Mouse (Mus musculus): ENCODE data around the gene Mettl6. TPM values are rescaled to one million over a fixed set of nuclear protein-coding genes. Genes with fewer than 3 reads are reported as not detected.
A peak's percentile ranks its signal among the peaks of the same experiment; 100 is the strongest.
"Not testable (repeated sequence)": the region's sequence is repeated elsewhere in the genome, so short reads cannot be mapped to it uniquely, and the experiment has no call there.

The Mettl6 gene
- polyA plus RNA-seq, 1 experiment from 2014 or later, result 85.1 TPM

GRCm38 (mm10) chr14:31472451-31473061 lies 22.3 kb downstream of the Mettl6 start:
- no peak for ATAC-seq (ENCODE audit: insufficient number of reproducible peaks, insufficient read depth, low FRiP score, low TSS enrichment, low read depth)
- Histone ChIP-seq H3K4me2 (no peak overlapping the region), H3K4me3 (replicated peaks) (no peak overlapping the region), H3K9ac (replicated peaks) (no peak overlapping the region), H3K36me3 (peaks cover 3% of the 10 kb centered on the region; the same call in 1 of the 2 replicates), H3K9me3 (no peaks in the 10 kb centered on the region; the same call in 1 of the 2 replicates), H3K27ac (no peak overlapping the region), H3K4me1 (replicated peaks) (no peaks in the 10 kb centered on the region), H3K27me3 (no peaks in the 10 kb centered on the region)
- 6% methylated on average over 5 of the region's 5 CpGs for WGBS

DNA sequence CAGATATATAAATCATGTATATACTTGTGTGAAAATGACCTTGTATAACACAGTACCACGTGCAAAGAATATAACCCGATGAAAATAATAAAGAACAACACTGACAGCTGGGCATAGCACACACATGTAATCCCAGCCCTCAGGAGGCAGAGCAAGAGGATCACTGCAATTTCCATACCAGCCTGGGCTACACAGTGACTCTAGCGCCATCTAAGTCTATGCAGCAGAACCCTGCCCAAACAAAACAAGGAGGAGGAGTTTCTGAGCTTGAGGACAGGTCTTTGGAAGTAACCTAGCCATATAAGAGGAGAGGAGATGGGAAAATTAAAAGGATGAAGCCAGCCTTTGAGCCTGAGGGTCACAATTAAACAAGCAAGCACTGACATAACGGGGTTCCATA lies 25.1 kb downstream of the Mettl6 start:
- H3K36me3 ChIP-seq, result no peaks in the 10 kb centered on the region
- H3K4me1 ChIP-seq (replicated peaks), result no peaks in the 10 kb centered on the region
- WGBS, result 52% methylated on average over 4 of the region's 4 CpGs

GRCm38 (mm10) chr14:31464176-31464575 lies 30.7 kb downstream of the Mettl6 start:
- H3K4me1 ChIP-seq (replicated peaks), result peaks cover 12% of the 10 kb centered on the region
- no peak overlapping the region for H3K9ac ChIP-seq (replicated peaks)
- WGBS, result 57% methylated on average over 8 of the region's 8 CpGs
- H3K4me2 ChIP-seq, result no peak overlapping the region
- H3K27me3 ChIP-seq, result no peaks in the 10 kb centered on the region
- H3K4me3 ChIP-seq (replicated peaks), result no peak overlapping the region
- no peaks in the 10 kb centered on the region for H3K36me3 ChIP-seq
- no peak overlapping the region for H3K27ac ChIP-seq
- no peaks in the 10 kb centered on the region; the same call in 1 of the 2 replicates for H3K9me3 ChIP-seq
- no peak for ATAC-seq (ENCODE audit: insufficient number of reproducible peaks, insufficient read depth, low FRiP score, low TSS enrichment, low read depth)

More for the DNA sequence above, 25.1 kb downstream of the Mettl6 start:
- Histone ChIP-seq H3K4me3 (replicated peaks) (no peak overlapping the region), H3K9ac (replicated peaks) (no peak overlapping the region), H3K4me2 (no peak overlapping the region), H3K27ac (no peak overlapping the region), H3K9me3 (no peaks in the 10 kb centered on the region; the same call in 1 of the 2 replicates), H3K27me3 (no peaks in the 10 kb centered on the region)
- ATAC-seq (ENCODE audit: insufficient number of reproducible peaks, insufficient read depth, low FRiP score, low TSS enrichment, low read depth), result no peak

DNA sequence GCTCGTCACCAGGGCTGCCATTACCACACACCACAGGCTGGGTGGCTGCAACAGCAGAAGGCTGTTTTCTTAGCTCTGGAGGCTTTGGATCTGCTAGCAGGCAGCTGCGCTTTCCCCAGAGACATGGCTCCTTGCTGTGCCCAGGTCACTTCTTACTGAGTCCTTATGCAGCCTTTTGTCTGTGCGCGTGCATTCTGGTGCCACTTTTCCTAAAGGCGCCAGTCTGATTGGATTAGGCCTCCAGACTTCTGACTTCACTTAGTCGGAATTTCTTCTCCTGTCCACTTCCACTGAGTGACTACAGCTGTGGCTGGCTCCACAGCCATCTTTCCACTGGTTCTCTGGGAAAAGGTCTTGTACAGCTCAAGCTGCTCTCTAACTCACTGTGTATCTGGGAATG lies 32.0 kb downstream of the Mettl6 start:
- H3K9me3 ChIP-seq, result no peaks in the 10 kb centered on the region
- H3K4me2 ChIP-seq, result no peak overlapping the region
- no peak overlapping the region for H3K9ac ChIP-seq (replicated peaks)
- no peaks in the 10 kb centered on the region for H3K27me3 ChIP-seq
- H3K27ac ChIP-seq, result peak overlapping the region; percentile 75
- H3K4me1 ChIP-seq (replicated peaks), result peaks cover 25% of the 10 kb centered on the region
- ATAC-seq (ENCODE audit: insufficient number of reproducible peaks, insufficient read depth, low FRiP score, low TSS enrichment, low read depth), result no peak
- no peaks in the 10 kb centered on the region for H3K36me3 ChIP-seq
- 76% methylated on average over 6 of the region's 6 CpGs for WGBS
- no peak overlapping the region for H3K4me3 ChIP-seq (replicated peaks)

- ATAC-seq (ENCODE audit: insufficient number of reproducible peaks, insufficient read depth, low FRiP score, low TSS enrichment, low read depth); H3K4me3 ChIP-seq (replicated peaks); H3K9me3 ChIP-seq; H3K27me3 ChIP-seq; H3K27ac ChIP-seq; H3K4me2 ChIP-seq; H3K9ac ChIP-seq (replicated peaks); H3K36me3 ChIP-seq: not testable (repeated sequence)
- WGBS, result 75% methylated on average over 5 of the region's 5 CpGs
- H3K4me1 ChIP-seq (replicated peaks), result peaks cover 32% of the 10 kb centered on the region
Observed at GRCm38 (mm10) chr14:31462226-31462625, 32.6 kb downstream of the Mettl6 start.

DNA sequence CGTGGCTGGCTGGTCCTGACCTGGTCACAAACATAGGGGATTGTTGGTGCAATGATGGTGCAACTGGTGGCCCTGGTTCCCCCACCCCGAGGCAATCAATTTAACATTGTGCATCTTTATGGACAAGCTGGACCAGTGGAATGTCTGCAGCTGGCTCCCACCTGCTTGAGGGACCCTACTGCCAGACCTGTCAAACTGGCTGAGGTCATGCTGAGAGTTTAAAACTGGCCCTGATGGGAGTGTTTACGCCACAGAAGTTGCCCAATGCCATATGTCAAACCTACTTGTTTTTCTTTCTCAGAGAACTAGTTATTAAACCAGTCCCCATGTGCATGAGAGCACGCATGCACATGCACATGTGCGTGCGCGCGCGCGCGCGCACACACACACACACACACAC lies 36.8 kb downstream of the Mettl6 start:
- Histone ChIP-seq H3K9me3 (no peaks in the 10 kb centered on the region), H3K9ac (replicated peaks) (no peak overlapping the region), H3K4me3 (replicated peaks) (no peak overlapping the region), H3K4me1 (replicated peaks) (peaks cover 29% of the 10 kb centered on the region), H3K27ac (peak overlapping the region; percentile 73), H3K36me3 (no peaks in the 10 kb centered on the region), H3K27me3 (no peaks in the 10 kb centered on the region), H3K4me2 (no peak overlapping the region)
- 67% methylated on average over 12 of the region's 12 CpGs for WGBS
- ATAC-seq (ENCODE audit: insufficient number of reproducible peaks, insufficient read depth, low FRiP score, low TSS enrichment, low read depth), result no peak

DNA sequence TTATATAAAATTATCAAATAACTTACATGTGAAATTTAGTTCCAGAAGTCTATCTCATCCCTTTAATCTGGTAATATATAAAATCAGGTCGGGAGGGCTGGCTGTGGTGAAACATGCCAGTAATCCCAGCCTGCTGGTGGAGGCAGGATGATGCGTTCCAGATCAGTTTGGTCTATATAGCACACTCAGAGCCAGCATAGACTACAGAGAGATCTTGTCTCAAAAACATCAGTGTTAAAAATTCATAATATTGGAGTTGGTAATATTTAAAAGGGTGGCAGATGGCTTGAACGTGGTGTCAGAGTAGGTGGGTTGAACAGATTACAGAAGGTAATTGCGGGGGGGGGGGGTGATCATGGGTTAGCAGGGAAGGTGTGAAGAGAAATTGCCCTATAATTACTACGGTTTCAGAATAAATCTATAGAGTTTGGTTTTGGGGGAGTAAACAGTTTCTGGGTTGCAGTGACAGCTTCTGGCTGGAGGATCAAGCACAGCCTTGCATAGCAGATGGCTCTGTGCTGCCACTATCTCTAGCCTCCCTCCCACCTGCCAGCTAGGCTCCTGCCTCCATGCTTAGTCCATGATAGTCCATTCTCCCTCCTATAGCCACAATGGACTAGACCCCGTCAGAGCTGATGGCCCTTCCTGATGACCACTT lies 38.6 kb downstream of the Mettl6 start:
- H3K9ac ChIP-seq (replicated peaks), result no peak overlapping the region
- ATAC-seq (ENCODE audit: insufficient number of reproducible peaks, insufficient read depth, low FRiP score, low TSS enrichment, low read depth), result no peak
- H3K36me3 ChIP-seq, result no peaks in the 10 kb centered on the region
- H3K4me1 ChIP-seq (replicated peaks), result peaks cover 25% of the 10 kb centered on the region
- no peak overlapping the region for H3K4me2 ChIP-seq
- WGBS, result 79% methylated on average over 6 of the region's 6 CpGs
- no peaks in the 10 kb centered on the region for H3K9me3 ChIP-seq
- no peak overlapping the region for H3K4me3 ChIP-seq (replicated peaks)
- H3K27ac ChIP-seq, result no peak overlapping the region
- no peaks in the 10 kb centered on the region for H3K27me3 ChIP-seq

GRCm38 (mm10) chr14:31454849-31455566 lies 39.8 kb downstream of the Mettl6 start:
- WGBS, result 88% methylated on average over 8 of the region's 8 CpGs
- H3K4me2 ChIP-seq, result no peak overlapping the region
- no peak overlapping the region for H3K9ac ChIP-seq (replicated peaks)
- no peak overlapping the region for H3K27ac ChIP-seq
- H3K27me3 ChIP-seq, result no peaks in the 10 kb centered on the region
- H3K4me3 ChIP-seq (replicated peaks), result no peak overlapping the region
- H3K9me3 ChIP-seq, result no peaks in the 10 kb centered on the region
- no peak for ATAC-seq (ENCODE audit: insufficient number of reproducible peaks, insufficient read depth, low FRiP score, low TSS enrichment, low read depth)
- H3K4me1 ChIP-seq (replicated peaks), result peaks cover 25% of the 10 kb centered on the region
- H3K36me3 ChIP-seq, result no peaks in the 10 kb centered on the region

DNA sequence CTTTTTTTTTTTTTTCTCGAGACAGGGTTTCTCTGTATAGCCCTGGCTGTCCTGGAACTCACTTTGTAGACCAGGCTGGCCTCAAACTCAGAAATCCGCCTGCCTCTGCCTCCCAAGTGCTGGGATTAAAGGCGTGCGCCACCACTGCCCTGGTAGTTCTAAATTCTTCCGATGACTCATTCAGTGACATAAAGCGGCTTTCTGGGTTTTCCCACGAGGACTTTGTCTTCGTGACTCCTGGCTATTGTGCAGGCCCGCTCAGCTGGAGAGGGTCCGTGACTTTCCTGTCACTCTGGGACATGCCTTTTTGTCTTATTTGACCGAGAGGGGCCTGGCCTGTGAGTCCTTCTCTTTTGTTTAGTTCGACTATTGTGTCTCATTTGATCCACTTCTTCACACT lies 40.9 kb downstream of the Mettl6 start:
- WGBS, result 85% methylated on average over 12 of the region's 12 CpGs
- not testable (repeated sequence) for H3K27ac ChIP-seq, H3K4me2 ChIP-seq

GRCm38 (mm10) chr14:31448994-31449393 lies 45.8 kb downstream of the Mettl6 start:
- no peaks in the 10 kb centered on the region for H3K36me3 ChIP-seq
- no peaks in the 10 kb centered on the region for H3K9me3 ChIP-seq
- no peak overlapping the region for H3K4me2 ChIP-seq
- 61% methylated on average over 5 of the region's 5 CpGs for WGBS
- ATAC-seq (ENCODE audit: insufficient number of reproducible peaks, insufficient read depth, low FRiP score, low TSS enrichment, low read depth), result no peak
- no peak overlapping the region for H3K4me3 ChIP-seq (replicated peaks)
- no peaks in the 10 kb centered on the region for H3K4me1 ChIP-seq (replicated peaks)
- H3K9ac ChIP-seq (replicated peaks), result no peak overlapping the region
- H3K27me3 ChIP-seq, result no peaks in the 10 kb centered on the region
- no peak overlapping the region for H3K27ac ChIP-seq

More for the DNA sequence above, 40.9 kb downstream of the Mettl6 start:
- ATAC-seq (ENCODE audit: insufficient number of reproducible peaks, insufficient read depth, low FRiP score, low TSS enrichment, low read depth); H3K27me3 ChIP-seq; H3K36me3 ChIP-seq; H3K9me3 ChIP-seq; H3K9ac ChIP-seq (replicated peaks); H3K4me3 ChIP-seq (replicated peaks): not testable (repeated sequence)
- H3K4me1 ChIP-seq (replicated peaks), result peaks cover 20% of the 10 kb centered on the region

- Histone ChIP-seq H3K4me3 (replicated peaks) (no peak overlapping the region), H3K9me3 (no peaks in the 10 kb centered on the region), H3K36me3 (no peaks in the 10 kb centered on the region), H3K27ac (no peak overlapping the region), H3K4me1 (replicated peaks) (peaks cover 7% of the 10 kb centered on the region), H3K4me2 (no peak overlapping the region), H3K27me3 (no peaks in the 10 kb centered on the region), H3K9ac (replicated peaks) (no peak overlapping the region)
- WGBS, result 65% methylated on average over 6 of the region's 6 CpGs
- no peak for ATAC-seq (ENCODE audit: insufficient number of reproducible peaks, insufficient read depth, low FRiP score, low TSS enrichment, low read depth)
Observed at GRCm38 (mm10) chr14:31443616-31444015, 51.2 kb downstream of the Mettl6 start.

Measured in limb, embryonic 12.5 days (tissue).